Mouse (Mus musculus): ENCODE measurements at regions not wholly inside any gene's neighbourhood (a gene's known extent, or its start where the extent isn't known, plus 50 kb on each side); places are given as distances from the start of the nearest gene placed in this dataset.

GRCm38 (mm10) chr2:95637533-95637932 lies 680.4 kb upstream of the Lrrc4c start:
- ATAC-seq (replicated peaks; ENCODE audit: low FRiP score) (no peak), DNase-seq (ENCODE audit: low spot score) (no peak)
- H3K4me1 ChIP-seq (replicated peaks; ENCODE audit: control insufficient read depth, insufficient read depth, low read length), result no peaks in the 10 kb centered on the region
- H3K36me3 ChIP-seq (ENCODE audit: control insufficient read depth, insufficient read depth, low read length), result no peaks in the 10 kb centered on the region
- no peaks in the 10 kb centered on the region for H3K27me3 ChIP-seq (ENCODE audit: control insufficient read depth, insufficient read depth, low read length)
- H3K4me2 ChIP-seq (ENCODE audit: low read depth, low read length, severe bottlenecking), result no peak overlapping the region
- H3K9me3 ChIP-seq (ENCODE audit: control insufficient read depth, low read length), result no peaks in the 10 kb centered on the region
- WGBS, result 94% methylated on average over 1 of the region's 1 CpGs
- no peak overlapping the region for H3K27ac ChIP-seq (ENCODE audit: low read depth, low read length)
- no peak overlapping the region for H3K9ac ChIP-seq (ENCODE audit: low read length)
- H3K4me3 ChIP-seq (ENCODE audit: low read depth, low read length), result no peak overlapping the region

DNA sequence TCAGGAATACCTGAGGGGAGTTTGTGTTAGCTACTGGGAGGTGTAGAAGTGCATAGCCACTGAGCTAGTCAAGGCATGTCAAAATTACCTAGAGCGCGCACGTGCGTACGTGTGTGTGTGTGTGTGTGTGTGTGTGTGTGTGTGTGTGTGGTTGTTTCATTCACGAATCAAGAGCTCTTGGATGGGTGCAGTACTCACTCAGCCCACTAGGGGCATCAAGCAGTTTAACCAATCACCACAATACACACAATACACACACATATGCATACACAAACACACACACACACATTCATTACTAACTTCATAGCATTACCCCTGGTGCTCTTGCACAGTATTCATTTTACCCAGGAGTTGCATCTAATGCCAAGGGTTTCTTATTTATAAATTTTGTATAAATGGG lies 643.6 kb upstream of the Lrrc4c start:
- peak; percentile 53 for DNase-seq (ENCODE audit: low spot score)
- Histone ChIP-seq H3K9me3 (ENCODE audit: control insufficient read depth, low read length) (no peaks in the 10 kb centered on the region), H3K4me3 (ENCODE audit: low read depth, low read length) (no peak overlapping the region), H3K9ac (ENCODE audit: low read length) (no peak overlapping the region), H3K4me1 (replicated peaks; ENCODE audit: control insufficient read depth, insufficient read depth, low read length) (no peaks in the 10 kb centered on the region), H3K27ac (ENCODE audit: low read depth, low read length) (no peak overlapping the region), H3K4me2 (ENCODE audit: low read depth, low read length, severe bottlenecking) (no peak overlapping the region), H3K27me3 (ENCODE audit: control insufficient read depth, insufficient read depth, low read length) (no peaks in the 10 kb centered on the region), H3K36me3 (ENCODE audit: control insufficient read depth, insufficient read depth, low read length) (no peaks in the 10 kb centered on the region)
- ATAC-seq (replicated peaks; ENCODE audit: low FRiP score), result no peak
- WGBS, result 92% methylated on average over 6 of the region's 6 CpGs

- no peak for ATAC-seq (replicated peaks; ENCODE audit: low FRiP score)
- H3K4me2 ChIP-seq (ENCODE audit: low read depth, low read length, severe bottlenecking), result no peak overlapping the region
These were observed 602.6 kb upstream of the Lrrc4c start for GRCm38 (mm10) chr2:95715355-95715754.

More at GRCm38 (mm10) chr2:95715355-95715754, 602.6 kb upstream of the Lrrc4c start:
- no peaks in the 10 kb centered on the region for H3K27me3 ChIP-seq (ENCODE audit: control insufficient read depth, insufficient read depth, low read length)
- H3K9me3 ChIP-seq (ENCODE audit: control insufficient read depth, low read length), result no peaks in the 10 kb centered on the region
- H3K36me3 ChIP-seq (ENCODE audit: control insufficient read depth, insufficient read depth, low read length), result no peaks in the 10 kb centered on the region
- no peak for DNase-seq (ENCODE audit: low spot score)
- H3K9ac ChIP-seq (ENCODE audit: low read length), result no peak overlapping the region
- no peak overlapping the region for H3K4me3 ChIP-seq (ENCODE audit: low read depth, low read length)
- H3K27ac ChIP-seq (ENCODE audit: low read depth, low read length), result no peak overlapping the region
- 97% methylated on average over 2 of the region's 2 CpGs for WGBS
- no peaks in the 10 kb centered on the region for H3K4me1 ChIP-seq (replicated peaks; ENCODE audit: control insufficient read depth, insufficient read depth, low read length)

All from forebrain, embryonic 11.5 days (tissue).